Mouse (Mus musculus): ENCODE results near the gene Rad51b.

Gene Rad51b

GRCm38 (mm10) chr12:79579018-79579585 lies 282.0 kb downstream of the Rad51b start:
- no peak for DNase-seq (ENCODE audit: low spot score)

DNA sequence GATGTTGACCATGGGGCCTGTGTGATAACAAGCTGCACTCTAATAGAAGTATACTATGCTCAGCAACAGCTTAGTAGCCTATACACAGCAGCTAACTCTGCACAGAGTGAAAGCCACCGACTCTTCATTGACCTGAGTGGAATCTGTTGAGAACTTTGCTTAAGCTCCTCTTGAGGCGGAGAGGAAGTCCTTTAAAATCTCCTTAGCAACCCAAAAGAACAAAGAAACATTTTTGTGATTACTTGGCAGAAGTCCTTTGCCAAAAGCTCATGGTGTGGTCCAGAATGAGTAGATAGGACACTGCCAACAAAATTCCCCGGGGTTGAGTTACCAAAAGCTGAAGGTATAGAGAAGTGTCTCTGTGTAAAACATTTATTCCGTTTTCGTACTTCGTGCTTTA lies 282.8 kb downstream of the Rad51b start:
- DNase-seq (ENCODE audit: low spot score), result no peak

DNA sequence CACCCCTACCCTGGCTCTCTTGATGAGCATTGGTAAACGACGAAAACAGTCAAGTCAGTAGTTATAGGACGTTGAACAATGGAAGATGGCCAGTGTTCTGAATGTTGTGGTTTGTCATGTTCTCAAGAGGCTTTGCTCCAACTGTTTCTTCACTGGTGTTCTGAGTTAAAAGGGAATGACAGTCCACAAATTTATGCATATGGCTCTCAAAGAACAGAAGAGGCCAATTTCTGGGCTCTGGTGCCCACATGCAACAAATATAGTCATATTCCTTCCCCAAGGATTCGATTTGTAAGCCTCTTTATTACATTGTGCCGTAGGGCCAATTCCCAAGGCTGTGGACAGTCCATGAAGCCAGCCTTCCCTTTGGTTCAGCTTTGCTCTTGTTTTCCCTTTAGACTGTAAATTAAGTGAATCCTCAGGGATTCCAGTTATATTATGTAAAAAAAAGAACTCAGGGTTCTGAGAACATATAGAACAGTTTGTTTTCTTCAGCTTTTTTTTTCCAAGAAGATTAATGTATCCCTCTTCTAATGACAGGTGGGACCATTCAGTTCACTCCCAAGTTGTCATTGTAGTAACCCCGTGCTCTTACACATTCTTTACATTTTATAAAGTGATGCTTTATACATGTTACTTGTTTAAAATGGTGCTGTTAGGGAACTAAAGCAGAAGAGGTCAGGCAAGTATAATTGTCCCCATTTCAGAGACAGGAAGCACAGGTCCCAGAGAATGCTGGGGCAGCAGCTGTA lies 287.6 kb downstream of the Rad51b start:
- no peak for DNase-seq (ENCODE audit: low spot score)

DNA sequence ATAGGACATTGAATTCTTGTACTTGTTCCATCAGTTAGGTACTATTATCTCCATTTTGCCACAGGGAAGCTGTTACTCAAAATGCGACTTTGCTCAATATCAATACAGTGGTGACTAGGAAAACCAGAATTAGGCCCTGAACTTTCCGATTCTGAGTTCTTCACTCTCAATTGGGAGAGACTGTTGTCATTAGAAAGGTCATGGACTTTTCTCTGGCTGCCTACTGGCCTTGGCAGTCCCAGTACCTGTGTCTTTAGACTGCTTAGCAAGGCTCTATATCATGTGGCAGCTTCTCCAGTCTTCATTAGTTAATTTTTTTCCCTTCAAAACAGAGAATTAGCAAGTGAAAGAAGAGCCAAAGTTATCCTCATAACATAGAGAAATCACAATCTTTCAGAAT lies 288.3 kb downstream of the Rad51b start:
- no peak for DNase-seq (ENCODE audit: low spot score)

- DNase-seq (ENCODE audit: low spot score), result no peak
These were observed 291.7 kb downstream of the Rad51b start for GRCm38 (mm10) chr12:79588831-79589230.

GRCm38 (mm10) chr12:79592206-79592605 lies 295.1 kb downstream of the Rad51b start:
- DNase-seq (ENCODE audit: low spot score), result no peak

GRCm38 (mm10) chr12:79596842-79597241 lies 299.8 kb downstream of the Rad51b start:
- no peak for DNase-seq (ENCODE audit: low spot score)

DNA sequence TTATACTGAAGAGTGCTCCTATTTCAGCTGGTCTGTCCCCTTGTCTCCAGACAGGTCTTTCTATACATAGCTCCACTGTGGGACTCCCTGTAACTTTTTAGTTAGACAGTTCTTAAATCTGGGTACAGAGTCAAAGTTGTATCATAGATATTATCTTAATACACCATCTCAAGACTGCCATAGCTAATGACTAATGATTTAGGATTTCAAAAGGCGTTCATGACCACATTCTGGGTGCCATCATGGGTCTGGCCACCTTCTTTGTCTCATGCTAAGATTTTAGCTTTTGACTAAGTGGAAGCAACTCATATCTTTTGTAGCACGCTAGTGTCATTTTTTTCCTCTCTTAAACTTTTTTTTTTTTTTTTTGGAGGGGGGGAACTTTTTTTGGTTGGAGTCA lies 300.3 kb downstream of the Rad51b start:
- DNase-seq (ENCODE audit: low spot score), result no peak

DNA sequence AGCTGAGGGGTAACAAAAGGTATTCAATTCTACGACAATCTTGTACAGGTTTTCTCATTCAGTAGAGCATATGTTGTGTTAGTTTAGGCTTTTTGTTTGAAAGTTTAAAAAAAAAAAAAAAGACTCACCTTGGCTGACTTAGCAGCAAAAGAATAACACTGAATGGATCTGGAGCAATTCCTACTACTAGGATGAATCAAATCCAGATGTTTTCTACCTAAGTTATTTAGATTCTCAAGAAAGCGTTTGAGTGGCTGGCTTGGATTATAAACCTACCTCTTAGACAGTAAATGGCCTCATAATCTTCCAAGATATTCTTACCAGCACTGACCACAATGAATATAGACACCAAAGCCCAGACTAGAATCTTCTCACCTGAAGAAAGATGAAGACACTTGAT lies 300.7 kb downstream of the Rad51b start:
- DNase-seq (ENCODE audit: low spot score), result no peak

DNA sequence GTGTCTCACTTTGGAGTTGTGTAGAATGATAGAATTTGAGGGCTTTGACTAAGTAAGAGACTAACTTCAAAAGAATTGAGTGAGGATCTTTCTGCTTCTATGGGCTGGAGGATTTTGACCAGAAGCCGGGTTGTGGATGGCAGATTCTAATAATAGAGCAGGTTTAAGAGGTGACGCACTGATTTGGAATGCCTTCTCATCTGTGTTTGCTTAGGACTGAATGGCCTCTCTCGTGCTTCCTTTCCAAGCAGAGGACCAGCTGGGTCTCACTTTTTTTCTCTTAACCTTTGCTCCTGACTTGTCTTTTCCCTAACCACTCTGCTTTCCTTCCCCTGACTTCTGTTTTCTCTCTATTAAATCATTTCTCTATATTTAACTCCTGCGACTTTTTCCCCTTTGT lies 301.4 kb downstream of the Rad51b start:
- no peak for DNase-seq (ENCODE audit: low spot score)

- DNase-seq (ENCODE audit: low spot score), result no peak
These were observed 301.8 kb downstream of the Rad51b start for GRCm38 (mm10) chr12:79598901-79599300.

DNA sequence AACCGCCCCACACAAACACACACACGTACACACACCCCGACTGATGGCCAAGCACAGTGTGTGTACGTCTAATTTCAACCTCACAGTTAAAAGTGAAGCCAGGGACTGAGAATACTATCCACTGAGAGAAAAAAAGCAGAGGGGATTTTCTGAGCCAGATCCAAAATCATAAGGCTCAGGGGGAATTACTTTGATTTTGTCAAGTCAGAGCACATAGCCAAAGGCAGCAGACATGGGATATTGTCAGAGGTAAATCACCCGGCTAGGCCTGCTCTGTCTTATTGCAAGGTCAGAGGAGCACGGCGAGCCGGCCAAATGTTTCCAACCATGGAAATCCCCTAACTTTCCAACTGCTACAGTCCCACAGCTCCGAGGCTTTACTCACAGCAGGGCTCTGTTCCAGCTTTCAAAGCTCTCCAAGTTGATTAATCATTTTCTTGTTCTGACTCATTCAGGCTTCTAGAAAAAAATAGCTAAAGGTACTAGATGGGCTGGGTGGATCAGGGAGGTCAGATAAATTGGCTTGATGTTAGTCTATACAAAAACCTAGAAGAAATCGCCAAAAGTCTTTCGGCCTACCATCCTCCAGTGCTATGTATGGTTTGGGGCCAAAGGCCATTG lies 303.2 kb downstream of the Rad51b start:
- DNase-seq (ENCODE audit: low spot score), result no peak

GRCm38 (mm10) chr12:79602641-79603040 lies 305.6 kb downstream of the Rad51b start:
- no peak for DNase-seq (ENCODE audit: low spot score)

- DNase-seq (ENCODE audit: low spot score), result no peak
These were observed 307.8 kb downstream of the Rad51b start for GRCm38 (mm10) chr12:79604850-79605249.

GRCm38 (mm10) chr12:79606197-79606631 lies 309.1 kb downstream of the Rad51b start:
- DNase-seq (ENCODE audit: low spot score), result no peak

- DNase-seq (ENCODE audit: low spot score), result no peak
These were observed 312.4 kb downstream of the Rad51b start for GRCm38 (mm10) chr12:79609399-79610010.

- no peak for DNase-seq (ENCODE audit: low spot score)
These were observed 313.5 kb downstream of the Rad51b start for GRCm38 (mm10) chr12:79610511-79611103.

- no peak for DNase-seq (ENCODE audit: low spot score)
These were observed 314.6 kb downstream of the Rad51b start for GRCm38 (mm10) chr12:79611665-79612064.

- peak; percentile 59 for DNase-seq (ENCODE audit: low spot score)
These were observed 315.4 kb downstream of the Rad51b start for GRCm38 (mm10) chr12:79612334-79613060.

DNA sequence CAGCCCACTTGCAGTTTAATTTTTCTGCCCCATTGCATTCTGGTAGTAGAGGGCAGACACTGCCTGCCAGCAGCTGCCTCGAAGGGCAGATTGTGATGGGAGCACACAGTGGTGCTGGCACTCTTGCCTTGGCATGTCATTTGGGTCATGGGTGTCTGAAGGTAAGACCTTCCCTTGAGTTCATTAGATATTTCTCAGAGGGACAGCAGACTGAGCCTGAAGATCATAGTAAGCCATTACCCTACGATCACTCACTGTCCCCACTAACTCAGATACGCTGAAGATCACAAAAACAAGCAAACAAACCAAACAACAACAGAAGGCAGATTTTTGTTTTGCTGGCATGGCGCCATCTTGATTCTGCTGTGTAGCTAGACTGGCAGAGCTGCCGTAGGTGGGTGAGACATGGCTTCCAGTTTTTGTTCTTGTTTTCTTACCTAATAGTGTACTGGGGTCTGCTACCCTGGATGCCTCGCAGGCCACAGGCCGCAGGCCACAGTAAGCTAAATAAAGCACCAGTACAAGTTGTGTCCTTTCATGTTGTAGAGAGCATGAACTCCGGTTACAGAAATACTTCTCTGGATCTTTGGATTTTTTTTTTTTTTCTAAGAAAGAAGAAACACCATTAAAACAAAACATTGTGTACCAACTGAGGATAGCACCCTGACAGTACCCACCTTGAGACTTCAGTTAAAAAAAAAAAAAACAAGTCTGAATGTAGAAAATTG lies 316.1 kb downstream of the Rad51b start:
- DNase-seq (ENCODE audit: low spot score), result no peak

Data from layer of hippocampus, adult 9-10 months (tissue).